Mouse (Mus musculus) layer of hippocampus, adult 9-10 months (tissue): ENCODE measurements at regions not wholly inside any gene's neighbourhood (a gene's known extent, or its start where the extent isn't known, plus 50 kb on each side); places are given as distances from the start of the nearest gene placed in this dataset.
A peak's percentile ranks its signal among the peaks of the same experiment; 100 is the strongest.

Experiments used
- DNase-seq: peaks from one replicate; pipeline ENCODE4 v3.0.0; 2022; ENCODE audit warnings: low spot score

GRCm38 (mm10) chr10:68842023-68842735 lies 118.7 kb downstream of the Tmem26 start:
- DNase-seq = no peak

GRCm38 (mm10) chr10:68844066-68844465 lies 120.6 kb downstream of the Tmem26 start:
- DNase-seq = no peak

- DNase-seq = no peak
Observed at GRCm38 (mm10) chr10:68844596-68844995, 121.2 kb downstream of the Tmem26 start.

- no peak for DNase-seq
Observed at GRCm38 (mm10) chr10:68851153-68851552, 127.7 kb downstream of the Tmem26 start.

GRCm38 (mm10) chr10:68855934-68856891 lies 132.8 kb downstream of the Tmem26 start:
- no peak for DNase-seq

- DNase-seq = no peak
Observed at GRCm38 (mm10) chr10:68864606-68865378, 141.3 kb downstream of the Tmem26 start.

GRCm38 (mm10) chr10:68865776-68866175 lies 142.3 kb downstream of the Tmem26 start:
- no peak for DNase-seq

GRCm38 (mm10) chr10:68867361-68867760 lies 143.9 kb downstream of the Tmem26 start:
- DNase-seq = no peak

- DNase-seq = no peak
Observed at GRCm38 (mm10) chr10:68872102-68872501, 148.7 kb downstream of the Tmem26 start.

- no peak for DNase-seq
Observed at GRCm38 (mm10) chr10:68875641-68876040, 152.2 kb downstream of the Tmem26 start.

GRCm38 (mm10) chr10:68893100-68893841 lies 169.8 kb downstream of the Tmem26 start:
- DNase-seq = no peak

- DNase-seq = no peak
Observed at GRCm38 (mm10) chr10:68894121-68894520, 170.7 kb downstream of the Tmem26 start.

GRCm38 (mm10) chr10:68897524-68897923 lies 174.1 kb downstream of the Tmem26 start:
- no peak for DNase-seq

- no peak for DNase-seq
Observed at GRCm38 (mm10) chr10:68901168-68901567, 177.7 kb downstream of the Tmem26 start.

- DNase-seq = peak; percentile 55
Observed at GRCm38 (mm10) chr10:68902670-68903069, 179.2 kb downstream of the Tmem26 start.

GRCm38 (mm10) chr10:68904337-68904736 lies 180.9 kb downstream of the Tmem26 start:
- no peak for DNase-seq

GRCm38 (mm10) chr10:68908236-68908635 lies 184.8 kb downstream of the Tmem26 start:
- DNase-seq = no peak

- DNase-seq = no peak
Observed at GRCm38 (mm10) chr10:68909018-68909417, 185.6 kb downstream of the Tmem26 start.

- DNase-seq = no peak
Observed at GRCm38 (mm10) chr10:68916147-68916546, 192.7 kb downstream of the Tmem26 start.

- no peak for DNase-seq
Observed at GRCm38 (mm10) chr10:68935843-68936242, 212.4 kb downstream of the Tmem26 start.

GRCm38 (mm10) chr10:68943239-68943638 lies 208.0 kb upstream of the Rhobtb1 start:
- DNase-seq = no peak

- no peak for DNase-seq
Observed at GRCm38 (mm10) chr10:68956539-68956938, 194.7 kb upstream of the Rhobtb1 start.
